Mouse (Mus musculus): ENCODE measurements around the gene Kmt2d. TPM values are rescaled to one million over a fixed set of nuclear protein-coding genes. Genes with fewer than 3 reads are reported as not detected.

The Kmt2d gene
- polyA plus RNA-seq, 1 experiment from 2014 or later: 7.0 TPM

GRCm38 (mm10) chr15:98833281-98833680 is 37.7 kb downstream of the Kmt2d start:
- H3K9ac ChIP-seq: peak overlapping the region; percentile 61
- peaks cover 61% of the 10 kb centered on the region for H3K36me3 ChIP-seq
- no peak for ATAC-seq
- H3K4me3 ChIP-seq: peak overlapping the region; percentile 8; the same call in 1 of the 2 replicates
- no peaks in the 10 kb centered on the region for H3K9me3 ChIP-seq (replicated peaks)
- H3K4me2 ChIP-seq: peak overlapping the region; percentile 77
- H3K27me3 ChIP-seq (replicated peaks): no peaks in the 10 kb centered on the region
- peak overlapping the region; percentile 86 for H3K27ac ChIP-seq
- 60% methylated on average over 11 of the region's 11 CpGs for WGBS (ENCODE audit: insufficient replicate concordance)
- peaks cover 81% of the 10 kb centered on the region for H3K4me1 ChIP-seq

- 16% methylated on average over 11 of the region's 12 CpGs for WGBS (ENCODE audit: insufficient replicate concordance)
- Histone ChIP-seq H3K4me2 (peak overlapping the region; percentile 77), H3K9ac (peak overlapping the region; percentile 95), H3K9me3 (replicated peaks) (no peaks in the 10 kb centered on the region), H3K27me3 (replicated peaks) (no peaks in the 10 kb centered on the region), H3K27ac (peak overlapping the region; percentile 99), H3K4me3 (peak overlapping the region; percentile 83), H3K36me3 (peaks cover 59% of the 10 kb centered on the region), H3K4me1 (peaks cover 81% of the 10 kb centered on the region)
- ATAC-seq: peak; percentile 36
These were observed 38.6 kb downstream of the Kmt2d start for GRCm38 (mm10) chr15:98832161-98833058.

- Histone ChIP-seq H3K9me3 (replicated peaks) (no peaks in the 10 kb centered on the region), H3K4me3 (peak overlapping the region; percentile 83), H3K27ac (peak overlapping the region; percentile 99), H3K36me3 (peaks cover 51% of the 10 kb centered on the region), H3K4me1 (peaks cover 81% of the 10 kb centered on the region), H3K9ac (peak overlapping the region; percentile 95), H3K4me2 (peak overlapping the region; percentile 77), H3K27me3 (replicated peaks) (no peaks in the 10 kb centered on the region)
- WGBS (ENCODE audit: insufficient replicate concordance): 4% methylated on average over 9 of the region's 9 CpGs
- ATAC-seq: no peak
These were observed 39.3 kb downstream of the Kmt2d start for GRCm38 (mm10) chr15:98831684-98832035.

- Histone ChIP-seq H3K36me3 (peaks cover 49% of the 10 kb centered on the region), H3K9me3 (replicated peaks) (no peaks in the 10 kb centered on the region), H3K4me3 (peak within 1 kb of the TSS; percentile 83), H3K27ac (peak within 1 kb of the TSS; percentile 99), H3K9ac (peak within 1 kb of the TSS; percentile 95), H3K4me2 (peak within 1 kb of the TSS; percentile 77), H3K27me3 (replicated peaks) (no peaks in the 10 kb centered on the region), H3K4me1 (peaks cover 81% of the 10 kb centered on the region)
- peak; percentile 82 for ATAC-seq
- WGBS (ENCODE audit: insufficient replicate concordance): under 1% methylated on average over 63 of the region's 66 CpGs
These were observed 40.0 kb downstream of the Kmt2d start, which contains the start of gene Prkag1 for GRCm38 (mm10) chr15:98830736-98831683. Prkag1 (minus strand) TSS chr15:98831521.

GRCm38 (mm10) chr15:98827611-98828011 is 43.4 kb downstream of the Kmt2d start:
- Histone ChIP-seq H3K36me3 (peaks cover 51% of the 10 kb centered on the region), H3K27me3 (replicated peaks) (no peaks in the 10 kb centered on the region), H3K4me1 (peaks cover 69% of the 10 kb centered on the region), H3K27ac (peak overlapping the region; percentile 85), H3K4me2 (peak overlapping the region; percentile 77), H3K9ac (peak overlapping the region; percentile 49), H3K9me3 (replicated peaks) (no peaks in the 10 kb centered on the region), H3K4me3 (peak overlapping the region; percentile 38)
- WGBS (ENCODE audit: insufficient replicate concordance): 29% methylated on average over 7 of the region's 7 CpGs
- peak; percentile 78 for ATAC-seq

GRCm38 (mm10) chr15:98823434-98823833 is 47.6 kb downstream of the Kmt2d start:
- ATAC-seq: no peak
- peaks cover 42% of the 10 kb centered on the region for H3K4me1 ChIP-seq

GRCm38 (mm10) chr15:98822147-98822546 is 48.9 kb downstream of the Kmt2d start:
- no peak overlapping the region for H3K4me2 ChIP-seq
- peaks cover 89% of the 10 kb centered on the region for H3K36me3 ChIP-seq
- peaks cover 29% of the 10 kb centered on the region for H3K4me1 ChIP-seq
- WGBS (ENCODE audit: insufficient replicate concordance): 86% methylated on average over 5 of the region's 5 CpGs
- H3K4me3 ChIP-seq: no peak overlapping the region
- H3K9me3 ChIP-seq (replicated peaks): no peaks in the 10 kb centered on the region
- H3K27ac ChIP-seq: no peak overlapping the region
- no peak for ATAC-seq
- no peaks in the 10 kb centered on the region for H3K27me3 ChIP-seq (replicated peaks)
- no peak overlapping the region for H3K9ac ChIP-seq

More at GRCm38 (mm10) chr15:98823434-98823833, 47.6 kb downstream of the Kmt2d start:
- Histone ChIP-seq H3K27ac (no peak overlapping the region), H3K9ac (no peak overlapping the region), H3K36me3 (peaks cover 82% of the 10 kb centered on the region), H3K4me3 (no peak overlapping the region), H3K4me2 (no peak overlapping the region), H3K9me3 (replicated peaks) (no peaks in the 10 kb centered on the region), H3K27me3 (replicated peaks) (no peaks in the 10 kb centered on the region)
- WGBS (ENCODE audit: insufficient replicate concordance): 59% methylated on average over 3 of the region's 3 CpGs

- Histone ChIP-seq H3K27ac (no peak overlapping the region), H3K9ac (no peak overlapping the region), H3K36me3 (peaks cover 94% of the 10 kb centered on the region), H3K9me3 (replicated peaks) (no peaks in the 10 kb centered on the region), H3K4me1 (peaks cover 22% of the 10 kb centered on the region), H3K27me3 (replicated peaks) (no peaks in the 10 kb centered on the region), H3K4me3 (no peak overlapping the region), H3K4me2 (no peak overlapping the region)
- no peak for ATAC-seq
- 67% methylated on average over 10 of the region's 10 CpGs for WGBS (ENCODE audit: insufficient replicate concordance)
These were observed 49.6 kb downstream of the Kmt2d start for GRCm38 (mm10) chr15:98821403-98821802.

GRCm38 (mm10) chr15:98820937-98821336 is 50.1 kb downstream of the Kmt2d start:
- no peak overlapping the region for H3K9ac ChIP-seq
- no peak overlapping the region for H3K4me3 ChIP-seq
- H3K4me1 ChIP-seq: peaks cover 17% of the 10 kb centered on the region
- H3K36me3 ChIP-seq: peaks cover 96% of the 10 kb centered on the region
- 85% methylated on average over 4 of the region's 4 CpGs for WGBS (ENCODE audit: insufficient replicate concordance)
- H3K4me2 ChIP-seq: no peak overlapping the region
- H3K27ac ChIP-seq: no peak overlapping the region
- H3K27me3 ChIP-seq (replicated peaks): no peaks in the 10 kb centered on the region
- ATAC-seq: no peak
- H3K9me3 ChIP-seq (replicated peaks): no peaks in the 10 kb centered on the region

GRCm38 (mm10) chr15:98818171-98818570 is 52.8 kb downstream of the Kmt2d start:
- no peaks in the 10 kb centered on the region for H3K9me3 ChIP-seq (replicated peaks)
- no peaks in the 10 kb centered on the region; the same call in 1 of the 2 replicates for H3K4me1 ChIP-seq
- H3K36me3 ChIP-seq: peaks cover 96% of the 10 kb centered on the region
- H3K27me3 ChIP-seq (replicated peaks): no peaks in the 10 kb centered on the region
- H3K9ac ChIP-seq: no peak overlapping the region
- no peak overlapping the region for H3K27ac ChIP-seq
- ATAC-seq: no peak
- WGBS (ENCODE audit: insufficient replicate concordance): 93% methylated on average over 7 of the region's 7 CpGs
- H3K4me3 ChIP-seq: no peak overlapping the region
- no peak overlapping the region for H3K4me2 ChIP-seq

GRCm38 (mm10) chr15:98812741-98813424 is 58.1 kb downstream of the Kmt2d start:
- Histone ChIP-seq H3K36me3 (peaks cover 73% of the 10 kb centered on the region), H3K4me1 (peaks cover 6% of the 10 kb centered on the region), H3K4me2 (no peak overlapping the region), H3K9ac (no peak overlapping the region), H3K9me3 (replicated peaks) (no peaks in the 10 kb centered on the region), H3K27ac (no peak overlapping the region), H3K27me3 (replicated peaks) (peaks cover 22% of the 10 kb centered on the region), H3K4me3 (no peak overlapping the region)
- 78% methylated on average over 20 of the region's 20 CpGs for WGBS (ENCODE audit: insufficient replicate concordance)
- no peak for ATAC-seq
